ENCODE assay signal across 9 mouse cellular contexts in the genomic region with DNA sequence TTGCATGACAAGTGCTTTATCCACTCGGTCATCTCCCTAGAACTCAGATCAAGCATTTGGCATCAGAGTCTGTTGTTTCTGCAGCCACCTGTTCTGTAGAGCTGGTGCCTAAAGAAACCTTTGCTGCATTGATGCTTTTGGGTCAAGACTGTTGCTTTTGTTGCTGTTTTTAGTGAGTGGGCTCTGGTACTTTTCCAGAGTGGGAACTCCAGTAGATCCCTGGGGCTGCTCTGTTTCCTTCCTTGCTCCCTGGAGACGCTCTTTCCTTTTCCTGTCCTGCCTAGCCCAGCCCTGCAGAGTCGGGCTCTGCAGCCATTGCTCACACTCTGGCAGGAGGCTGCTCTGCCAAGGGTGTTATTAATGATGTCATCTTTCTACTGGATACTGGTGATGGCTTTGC.
DNase-seq lines count a peak whose midpoint lies in the region; TF ChIP-seq lines count a peak whose summit lies in the region.
"Had no signal": no experiment of that assay in that cellular context is flagged by ENCODE, and none has a peak within 500 bp of the region (broad histone marks: within the 10 kb centered on the region; RNA-seq: fewer than 3 reads in every experiment).

No protein-coding gene starts in this region.

- no peaks in the 10 kb centered on the region for H3K36me3 ChIP-seq in thymus, adult 2 months (ENCODE audit: control insufficient read depth, insufficient read depth, low read length)

- 83% methylated on average over 3 of the region's 3 CpGs for WGBS in thymus, adult 2 months

- no peaks in the 10 kb centered on the region for H3K27me3 ChIP-seq in thymus, adult 2 months (ENCODE audit: control insufficient read depth, insufficient read depth, low read length)

- peaks cover 2% of the 10 kb centered on the region; the same call in 1 of the 2 replicates for H3K4me1 ChIP-seq in thymus, adult 2 months (replicated peaks; ENCODE audit: control insufficient read depth, insufficient read depth, low read length)

- H3K27ac ChIP-seq in gastrocnemius, adult 2 months = peak overlapping the region; percentile 69
- H3K27ac ChIP-seq in thymus, adult 2 months (ENCODE audit: control insufficient read depth, insufficient read depth, low read length) = no peak overlapping the region

- TF ChIP-seq POLR2A in thymus, adult 2 months (IDR thresholded peaks at IDR 0.05; ENCODE audit: control insufficient read depth, extremely low read depth, insufficient read depth, low read length, poor library complexity) = no peak

- H3K4me3 ChIP-seq in gastrocnemius, adult 2 months = no peak overlapping the region
- no peak overlapping the region for H3K4me3 ChIP-seq in thymus, adult 2 months (ENCODE audit: control insufficient read depth, insufficient read depth, low read length)

- intact Hi-C loops in gastrocnemius, adult 2 months (cut with DNase I) = loop anchor here (10.0 kb wide), 1 partner anchor 145 kb away; no protein-coding TSS in a partner anchor

- TF ChIP-seq CTCF in gastrocnemius, adult 2 months (IDR thresholded peaks at IDR 0.05) = no peak
- no peak for TF ChIP-seq CTCF in thymus, adult 2 months (IDR thresholded peaks at IDR 0.05; ENCODE audit: borderline replicate concordance, control insufficient read depth, extremely low read depth, insufficient read depth, low read length, poor library complexity)

- peak; percentile 42 for DNase-seq in gastrocnemius, adult 2 months
- no peak for DNase-seq in gastrocnemius, adult 8-10 months (ENCODE audit: low spot score in 2 of 2)
- peak; percentile 38 for DNase-seq in adrenal gland, postnatal 10 days
- DNase-seq in heart, adult 8-10 months (ENCODE audit: low spot score) = peak; percentile 61
- DNase-seq in kidney, postnatal 10 days = peak; percentile 60
- DNase-seq in spleen, postnatal 36 days (ENCODE audit: low spot score in 2 of 2) = no peak
- no peak for DNase-seq in thymus, adult 2 months
- DNase-seq in right cerebral cortex, postnatal 25 days = no peak
- DNase-seq: B cell, adult 2 months had no signal

Comparison
In these comparisons a context has a peak if more than half of its experiments do, and no peak if none do; other contexts are left out.
1. DNase-seq: peak in gastrocnemius, adult 2 months (single experiment), adrenal gland, postnatal 10 days (single experiment), heart, adult 8-10 months (single experiment) and kidney, postnatal 10 days (single experiment); none in gastrocnemius, adult 8-10 months (0 of 2), spleen, postnatal 36 days (0 of 2), thymus, adult 2 months (single experiment) and right cerebral cortex, postnatal 25 days (single experiment).